Mouse (Mus musculus): Measurements from ENCODE around the gene Coro2a.

DNA sequence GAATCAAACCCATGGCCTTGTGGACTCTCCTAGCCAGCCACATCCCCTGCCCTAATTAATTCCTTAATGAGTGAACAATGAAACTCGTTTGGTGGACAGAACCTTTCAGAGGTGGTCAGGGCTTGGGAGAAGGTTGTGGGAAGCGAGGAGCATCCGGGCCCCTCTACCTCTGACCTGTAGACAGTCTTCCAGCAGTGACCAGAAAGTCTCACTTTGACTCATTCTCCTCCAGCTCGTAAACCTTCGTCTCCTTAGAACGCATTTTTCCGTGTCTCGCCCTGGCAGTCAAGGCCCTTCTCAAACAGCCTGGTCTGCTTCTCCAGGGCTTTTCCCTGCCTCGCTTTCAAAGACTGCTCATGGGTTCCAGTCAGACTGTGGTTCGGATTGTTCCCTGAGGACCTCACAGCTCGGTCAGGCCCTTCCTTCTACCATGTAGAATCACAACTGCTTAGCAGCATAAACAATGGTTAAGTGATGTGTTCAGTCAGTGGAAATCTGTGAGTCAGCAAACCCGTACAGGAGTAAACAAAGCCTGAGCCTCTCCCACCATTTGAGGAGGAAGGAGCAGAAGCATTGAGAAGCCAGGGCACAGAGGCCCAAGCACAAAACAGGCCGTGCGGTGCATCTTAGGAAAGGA, 41.8 kb downstream of the Coro2a start:
- TF ChIP-seq POLR2A (IDR thresholded peaks at IDR 0.05; ENCODE audit: low read depth, low read length): no peak
- no peak for TF ChIP-seq CTCF (conservative IDR thresholded peaks at IDR 0.05; ENCODE audit: insufficient read depth, insufficient read length, low read depth, low read length)
